Mouse (Mus musculus): Measurements from ENCODE around the gene Zfp991.
"Not testable (repeated sequence)": the region's sequence is repeated elsewhere in the genome, so short reads cannot be mapped to it uniquely, and the experiment has no call there.

DNA sequence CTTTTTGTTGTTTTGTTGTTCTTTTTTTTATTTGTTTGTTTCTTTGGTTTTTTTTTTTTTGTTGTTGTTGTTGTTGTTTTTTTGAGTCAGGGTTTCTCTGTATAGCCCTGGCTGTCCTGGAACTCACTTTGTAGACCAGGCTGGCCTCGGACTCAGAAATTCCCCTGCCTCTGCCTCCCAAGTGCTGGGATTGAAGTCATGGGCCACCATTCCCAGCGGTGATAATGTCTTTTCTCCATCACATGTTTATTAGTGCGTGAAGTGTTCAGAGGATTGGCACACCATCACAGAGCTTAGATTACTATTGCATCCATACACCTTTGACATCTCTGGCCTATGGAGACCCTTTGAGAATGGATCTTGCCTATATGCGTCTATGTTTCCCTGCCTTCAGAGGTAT is 6.0 kb upstream of the Zfp991 start:
- not testable (repeated sequence) for TF ChIP-seq CTCF, EP300 (IDR thresholded peaks at IDR 0.05)
